Mouse (Mus musculus) lung, postnatal 36 days (tissue): Measurements from ENCODE around the gene Samd13.

Source experiments
- DNase-seq: peaks from one replicate; pipeline ENCODE4 v3.0.0; 2022; ENCODE audit warnings: mixed read lengths

Samd13 gene

DNA sequence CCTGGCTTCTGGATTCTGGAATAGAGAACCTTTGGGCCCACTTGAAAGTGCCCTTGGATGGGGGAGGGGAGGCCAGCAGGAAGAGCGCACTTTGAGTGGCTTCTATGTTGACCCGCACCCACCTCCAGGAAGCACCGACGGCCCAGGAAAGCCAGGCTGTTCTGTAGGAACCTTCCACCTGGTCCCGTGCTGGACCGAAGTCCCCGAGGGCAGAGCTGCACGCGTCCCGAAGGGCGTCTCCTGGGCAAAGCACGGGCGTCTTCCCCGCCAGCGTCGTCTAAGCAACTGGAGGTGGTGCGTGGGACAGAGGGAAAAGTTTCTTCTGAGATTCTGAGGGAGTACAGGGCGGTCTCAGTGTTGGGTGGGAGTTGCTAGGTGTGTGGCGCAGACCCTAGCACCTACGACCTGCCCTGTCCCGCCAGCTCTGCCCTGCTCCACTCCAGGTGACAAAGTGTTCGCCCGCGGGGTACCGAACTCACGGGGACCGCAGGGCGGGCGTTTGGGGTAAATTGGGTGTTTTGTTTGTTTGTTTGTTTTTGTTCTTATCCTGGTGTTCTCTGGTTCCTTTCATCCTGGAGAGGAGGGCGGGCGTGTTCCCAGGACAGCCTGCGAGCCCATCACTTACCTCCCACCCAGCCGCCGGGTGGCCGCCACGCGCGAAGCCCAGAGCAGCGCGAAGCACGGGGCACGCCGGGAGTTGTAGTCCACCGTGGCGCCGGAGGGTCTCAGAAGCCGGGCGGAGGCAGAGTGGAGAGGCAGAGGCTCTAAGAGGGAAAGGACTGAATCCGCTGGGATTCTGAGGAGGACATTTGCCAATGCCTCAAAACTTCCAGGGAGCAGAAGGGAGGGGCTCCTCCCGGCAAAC lies at the start of gene Samd13:
Gene Samd13, minus strand, starts transcription at position 782 of the 865 bp plus-strand sequence.
- DNase-seq, result peak; percentile 34

DNA sequence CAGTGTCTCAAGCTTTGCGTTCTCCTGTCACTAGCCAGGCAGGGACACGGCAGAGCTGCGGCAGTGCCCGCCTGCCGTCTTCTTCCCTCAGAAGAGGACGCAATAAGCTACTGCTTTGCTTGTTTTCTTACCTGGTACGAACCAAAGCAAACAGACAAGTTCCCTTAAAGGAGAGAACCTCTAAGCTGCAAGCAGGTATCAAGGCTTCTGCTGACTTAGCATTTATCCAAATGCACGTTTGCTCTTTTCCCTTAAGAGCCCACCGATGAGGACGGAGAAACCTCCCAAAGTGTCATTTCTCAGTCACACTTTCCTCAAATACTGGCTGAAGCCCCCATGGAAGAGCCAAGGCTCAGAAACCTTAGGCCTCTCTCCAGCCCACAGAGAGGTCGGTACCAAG lies 46.1 kb upstream of the Samd13 start:
- no peak for DNase-seq

DNA sequence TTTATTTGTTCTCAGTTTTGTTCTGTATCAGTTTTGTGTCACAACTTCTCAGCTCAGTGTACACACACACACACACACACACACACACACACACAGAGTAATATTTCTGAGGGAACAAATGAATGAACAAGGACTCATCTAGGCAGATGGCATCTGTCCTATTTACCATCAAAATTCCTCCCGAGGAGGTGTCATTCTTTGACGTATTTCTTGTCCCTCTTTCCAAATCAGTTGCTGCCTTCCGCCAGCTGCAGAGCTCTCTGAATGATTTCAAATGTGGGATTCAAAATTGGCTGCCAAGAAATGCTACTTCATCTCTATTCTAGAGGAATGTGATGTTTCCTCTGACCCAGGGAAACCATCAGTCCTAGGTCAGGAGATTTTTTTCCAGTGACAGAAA lies 37.6 kb upstream of the Samd13 start:
- DNase-seq, result no peak

DNA sequence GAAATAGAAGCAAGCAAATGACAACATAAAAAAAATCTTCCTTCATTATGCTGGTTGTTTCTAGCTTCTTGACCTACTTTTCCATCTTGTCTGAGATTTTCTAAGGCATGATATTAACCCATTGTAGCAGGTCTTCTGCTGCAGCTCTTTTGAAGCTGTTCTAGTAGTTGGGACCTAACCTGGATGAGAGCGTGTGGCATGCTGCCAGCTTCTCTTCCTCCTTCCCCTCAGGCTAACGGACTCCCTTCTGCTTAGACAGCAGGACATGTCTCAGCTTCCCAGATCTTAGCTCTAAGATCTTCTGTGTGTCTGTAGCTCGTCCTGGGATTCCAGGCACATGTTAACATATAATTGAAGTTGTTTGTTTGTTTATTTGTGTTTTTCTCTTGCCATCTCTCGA lies 34.3 kb upstream of the Samd13 start:
- no peak for DNase-seq

DNA sequence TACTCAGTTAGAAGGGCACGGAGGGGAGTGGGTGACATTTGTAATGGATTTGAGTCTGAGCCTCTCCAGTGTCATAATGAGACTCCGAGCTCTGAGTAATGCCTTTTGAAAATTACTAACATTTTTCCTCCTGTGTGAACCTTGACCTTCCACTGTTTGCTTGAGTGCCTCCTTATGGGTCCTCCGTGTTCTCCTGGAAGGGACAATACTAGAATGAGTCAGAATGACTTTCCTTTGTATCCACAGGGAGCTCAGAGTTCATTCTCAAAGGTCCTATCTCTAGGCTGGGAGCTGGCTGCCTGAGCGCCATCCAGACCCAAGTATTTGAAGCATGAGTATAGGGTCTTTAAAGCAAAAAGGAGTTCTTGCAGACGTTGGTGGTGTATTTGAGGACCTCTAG lies 32.9 kb upstream of the Samd13 start:
- no peak for DNase-seq

DNA sequence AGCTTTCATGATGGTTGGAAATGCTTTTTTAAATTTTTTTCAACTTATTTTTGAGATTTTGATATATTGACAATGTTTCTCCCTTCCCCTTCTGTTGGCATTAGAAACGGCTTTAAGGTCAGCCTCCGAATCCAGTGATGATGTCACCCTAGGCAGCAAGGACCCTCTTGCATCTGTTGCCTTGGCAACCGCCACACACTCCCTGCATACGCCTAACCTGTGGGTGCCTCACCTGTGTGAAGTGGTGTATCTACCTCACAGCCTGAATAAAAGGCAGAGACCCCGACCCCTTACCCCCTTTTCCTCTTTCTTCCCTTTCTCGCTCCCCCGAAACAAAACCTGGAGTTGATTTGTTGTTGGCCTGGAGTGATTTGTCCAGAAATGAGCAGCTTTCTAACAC lies 26.9 kb upstream of the Samd13 start:
- DNase-seq, result no peak

DNA sequence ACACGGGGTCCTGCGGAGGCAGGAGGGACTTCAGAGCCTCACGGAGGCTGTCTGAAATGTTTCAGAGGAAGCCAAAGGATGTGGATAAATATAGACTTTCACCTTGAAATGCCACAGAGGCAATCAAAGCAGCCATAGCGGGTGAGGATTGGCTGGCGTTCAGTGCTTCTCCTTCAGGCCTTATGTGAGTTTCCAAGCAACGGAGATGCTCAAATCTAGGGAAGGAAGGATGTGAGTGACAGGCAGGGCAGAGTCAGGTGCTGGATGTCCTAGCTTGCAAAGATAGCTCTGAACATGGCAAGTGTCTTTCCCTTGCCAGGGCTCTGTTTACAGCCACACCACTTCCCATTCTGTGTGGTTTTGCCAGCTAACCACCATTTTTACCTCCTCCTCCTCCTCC lies 26.2 kb upstream of the Samd13 start:
- DNase-seq, result no peak

DNA sequence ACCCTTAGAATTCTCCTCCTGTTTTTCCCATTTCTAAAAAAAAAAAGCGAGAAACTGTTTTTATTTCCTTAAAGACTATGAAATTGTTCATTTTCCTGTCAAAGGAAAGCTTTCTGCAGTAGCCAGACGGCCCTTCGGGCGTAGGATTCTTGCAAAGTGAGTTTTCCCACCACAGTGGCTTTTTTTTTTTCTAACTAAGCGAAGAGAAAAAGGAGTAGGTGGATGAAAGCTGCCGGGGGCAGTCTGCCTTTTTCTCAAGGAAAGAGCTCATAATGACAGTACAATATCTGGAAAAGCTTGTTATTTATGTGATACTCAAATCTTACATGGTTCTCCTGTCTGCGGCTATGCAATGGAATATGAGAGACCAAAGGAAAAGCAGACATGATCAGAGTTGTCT lies 25.7 kb upstream of the Samd13 start:
- DNase-seq, result no peak

DNA sequence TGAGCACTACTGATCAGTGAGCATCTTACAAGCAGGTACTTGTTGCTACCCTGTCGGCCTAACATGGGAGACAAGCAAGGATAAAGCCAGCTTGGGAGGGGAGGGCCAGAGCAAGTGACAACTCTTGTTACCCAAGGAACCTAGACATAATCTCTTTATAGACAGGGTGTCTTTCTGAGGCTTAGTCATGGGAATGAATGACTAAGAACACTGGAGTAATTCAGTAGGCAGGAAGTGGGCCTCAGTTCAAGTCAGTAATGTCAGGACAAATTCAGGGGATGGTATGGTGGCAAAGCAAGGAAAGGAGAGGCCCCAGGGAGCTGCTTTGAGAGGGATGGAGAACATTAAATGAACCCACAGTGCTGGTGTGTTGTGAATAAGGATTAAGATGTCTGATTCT lies 23.7 kb upstream of the Samd13 start:
- no peak for DNase-seq

DNA sequence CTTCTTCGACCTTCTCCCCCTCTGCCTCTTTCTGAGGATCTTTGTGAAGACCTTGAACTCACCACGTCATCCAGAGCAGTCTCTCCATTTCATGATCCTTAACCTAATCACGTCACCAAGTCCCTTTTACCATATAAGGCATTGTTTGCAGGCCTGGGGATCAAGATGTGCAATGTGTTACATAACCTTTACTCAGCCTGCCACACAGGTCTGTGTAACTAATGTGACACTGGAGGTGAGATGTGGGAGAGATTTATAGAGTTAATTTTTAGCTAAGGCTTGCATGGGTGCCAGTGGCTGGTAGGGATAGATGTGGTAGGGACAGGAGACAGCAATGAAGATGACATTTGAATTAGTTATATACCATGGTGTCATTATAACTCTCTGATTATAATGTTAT lies 23.0 kb upstream of the Samd13 start:
- DNase-seq, result no peak

DNA sequence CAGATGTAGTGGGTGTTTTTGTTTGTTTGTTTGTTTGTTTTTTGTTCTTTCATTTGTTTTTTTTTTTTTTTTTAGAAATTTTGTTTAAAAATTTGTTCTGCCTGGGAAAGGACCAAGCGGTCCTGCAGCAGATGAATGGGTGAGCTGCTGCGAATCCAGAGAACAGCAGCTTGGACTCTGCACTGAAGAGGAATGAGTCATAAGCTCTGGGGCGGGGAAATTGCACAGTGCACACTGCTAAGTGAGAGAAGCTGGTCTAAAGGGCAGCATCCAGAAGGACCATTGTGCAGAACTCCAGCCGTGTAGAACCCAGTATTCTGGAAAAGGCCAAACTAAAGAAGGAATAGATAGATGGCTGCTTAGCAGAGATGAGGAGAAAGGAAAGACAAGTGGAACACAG lies 18.7 kb upstream of the Samd13 start:
- DNase-seq, result no peak

DNA sequence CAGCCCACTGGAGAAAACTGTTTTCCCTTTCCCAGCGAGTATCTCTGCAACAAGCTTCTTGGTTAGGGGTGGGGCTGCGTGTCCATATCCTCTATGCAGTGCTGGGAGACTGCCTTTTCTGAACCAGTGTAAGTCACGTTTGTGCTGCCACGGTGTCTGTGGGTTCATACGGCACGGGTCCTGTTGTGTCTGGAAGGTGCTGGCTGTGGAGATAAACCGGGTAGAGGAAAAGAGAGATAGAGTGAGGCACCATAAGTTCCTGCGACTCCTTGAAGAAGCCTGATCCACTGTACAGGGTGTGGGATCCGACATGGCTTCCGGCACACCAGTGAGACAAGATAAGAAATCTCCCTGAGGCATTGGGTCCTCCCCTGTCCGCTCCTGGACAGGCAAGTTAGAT lies 14.7 kb upstream of the Samd13 start:
- no peak for DNase-seq

DNA sequence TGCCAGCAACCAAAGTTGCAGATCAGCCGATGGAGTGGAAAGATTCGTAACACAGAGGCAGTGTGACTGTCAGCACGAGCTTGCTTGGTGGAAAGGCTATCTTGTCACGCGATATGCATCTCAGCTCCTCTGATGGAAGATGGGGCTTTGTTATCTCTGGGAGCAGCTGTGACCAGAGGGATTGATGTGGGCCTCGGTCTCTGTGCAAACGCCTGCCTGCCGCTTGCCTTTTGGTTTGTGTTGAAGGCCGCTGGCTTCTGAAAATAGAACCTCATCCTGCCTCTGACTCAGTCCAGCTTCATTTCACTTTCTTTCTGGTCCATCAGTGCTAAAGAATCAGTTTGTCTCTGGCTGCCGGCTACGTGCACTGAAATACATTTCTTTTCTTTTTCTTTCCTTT lies 13.6 kb upstream of the Samd13 start:
- DNase-seq, result no peak

DNA sequence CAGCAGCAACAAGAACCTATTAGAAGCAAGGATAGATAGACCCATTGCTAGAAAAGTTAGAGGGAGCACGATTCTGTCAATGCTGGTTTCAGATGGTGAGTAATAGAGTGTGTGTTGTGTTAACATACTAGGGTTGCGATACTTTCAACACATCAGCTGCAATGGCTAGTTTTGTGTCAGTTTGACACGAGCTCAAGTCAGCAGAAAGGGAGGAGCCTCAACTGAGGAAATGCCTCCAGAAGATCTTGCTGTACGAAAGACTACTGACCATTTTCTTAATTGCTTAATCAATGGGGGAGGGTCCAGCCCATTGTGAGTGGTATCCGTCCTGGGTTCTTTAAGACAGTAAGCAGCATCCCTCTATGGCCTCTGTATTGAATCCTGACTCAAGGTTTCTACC lies 7.2 kb upstream of the Samd13 start:
- DNase-seq, result no peak

DNA sequence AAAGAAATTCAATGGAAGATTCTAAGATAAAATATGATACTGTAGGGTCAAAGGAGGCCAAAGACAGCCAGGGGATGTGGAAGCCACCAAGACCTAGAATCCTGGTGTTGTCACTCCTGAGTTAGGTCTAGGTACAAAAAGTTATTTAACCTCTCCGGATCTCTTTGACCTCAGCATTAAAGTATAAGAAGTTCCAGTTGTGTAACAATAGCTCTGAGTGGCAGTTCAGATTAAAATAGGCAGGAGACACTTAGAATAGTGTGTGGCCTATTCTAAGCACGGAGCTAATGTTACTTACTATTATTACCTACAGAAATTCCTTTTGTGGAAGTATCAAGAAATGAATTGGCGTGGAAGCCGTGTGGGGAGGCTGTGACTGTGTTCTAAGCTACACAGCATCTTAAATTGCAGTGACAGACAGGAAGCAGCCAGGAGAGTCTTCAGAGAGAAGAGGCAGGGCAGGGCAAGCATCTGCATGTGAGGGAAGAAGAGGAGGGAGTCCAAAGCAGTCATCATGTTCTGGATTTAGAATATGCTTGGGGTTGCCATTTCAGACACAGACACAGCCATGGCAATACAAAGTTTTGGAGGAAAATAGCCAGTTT lies 1.8 kb upstream of the Samd13 start:
- DNase-seq, result no peak

DNA sequence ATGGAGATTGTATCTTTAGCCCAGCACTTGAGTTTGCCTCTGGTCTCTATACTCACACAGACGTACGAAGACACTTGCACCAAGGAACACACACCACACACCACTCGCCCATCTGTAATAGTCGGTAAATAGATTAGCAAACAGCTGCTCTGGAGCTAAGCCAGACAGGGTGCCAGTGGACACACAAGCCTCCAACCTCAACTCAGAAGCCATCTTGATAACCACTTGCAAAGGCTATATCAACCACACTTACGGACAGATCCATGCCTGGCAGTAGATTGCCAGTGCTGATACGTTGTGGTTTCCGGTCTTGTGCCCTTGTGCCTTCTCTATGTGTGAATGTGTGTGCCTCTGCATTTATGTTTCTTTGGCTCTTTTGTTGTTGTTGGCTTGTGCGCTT lies 1.0 kb upstream of the Samd13 start:
- DNase-seq, result no peak

DNA sequence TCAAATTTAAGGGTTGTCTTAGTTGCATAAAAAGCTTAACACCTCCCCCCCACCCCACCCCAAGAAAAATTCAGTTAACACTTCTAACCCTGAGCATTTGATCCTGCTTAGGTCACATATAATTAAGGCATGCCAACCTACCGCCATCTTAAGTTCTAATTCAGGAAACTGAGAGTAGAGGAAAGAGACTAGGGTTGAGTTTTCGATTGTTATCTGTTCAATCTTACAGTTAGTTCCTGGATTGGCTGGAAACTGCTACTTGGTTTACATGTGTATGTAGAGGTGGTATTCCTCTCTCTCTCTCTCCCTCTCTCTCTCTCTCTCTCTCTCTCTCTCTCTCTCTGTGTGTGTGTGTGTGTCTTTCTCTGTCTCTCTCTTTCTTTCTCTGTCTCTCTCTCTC lies 2.3 kb downstream of the Samd13 start:
- no peak for DNase-seq

DNA sequence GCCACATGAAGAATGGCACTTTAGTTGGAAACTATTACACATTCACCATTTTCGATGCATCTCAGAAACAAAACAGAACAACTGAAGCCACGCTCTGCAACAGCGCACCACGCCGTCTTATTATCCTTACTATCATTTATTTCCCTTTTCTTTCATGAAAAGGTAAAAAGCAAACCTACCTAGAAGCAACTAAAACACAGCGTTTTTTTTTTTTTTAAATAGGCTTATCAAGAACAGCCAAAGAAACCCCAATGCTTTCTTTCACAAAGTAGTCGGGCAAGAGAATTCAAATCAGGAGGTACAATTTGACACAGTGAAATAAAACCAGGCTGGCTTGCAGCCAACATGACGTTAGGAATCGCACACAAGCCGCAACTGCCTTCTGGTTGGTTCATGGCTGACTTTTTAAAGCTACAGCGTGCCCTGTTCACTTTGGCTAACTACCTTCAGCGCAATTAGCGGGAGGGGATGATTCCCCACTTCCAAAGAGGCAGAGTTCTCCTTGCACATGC lies 3.2 kb downstream of the Samd13 start:
- DNase-seq, result peak; percentile 54

DNA sequence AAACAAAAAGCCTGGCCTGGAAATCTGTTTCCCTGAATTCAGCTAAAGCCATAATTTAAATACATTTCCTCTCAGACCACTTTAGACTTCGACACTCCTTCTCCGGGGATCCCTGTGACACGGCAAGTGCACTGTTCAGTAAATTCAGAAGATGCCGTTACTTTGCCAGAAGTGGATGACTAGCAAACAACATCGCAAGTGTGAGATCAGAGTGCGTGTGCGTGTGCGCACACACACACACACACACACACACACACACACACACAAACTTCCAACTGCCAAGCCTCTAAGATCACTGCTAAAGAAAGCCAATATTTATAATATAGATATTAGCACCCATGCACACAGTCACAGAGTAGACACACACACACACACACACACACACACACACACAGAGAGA lies 3.7 kb downstream of the Samd13 start:
- DNase-seq, result no peak

DNA sequence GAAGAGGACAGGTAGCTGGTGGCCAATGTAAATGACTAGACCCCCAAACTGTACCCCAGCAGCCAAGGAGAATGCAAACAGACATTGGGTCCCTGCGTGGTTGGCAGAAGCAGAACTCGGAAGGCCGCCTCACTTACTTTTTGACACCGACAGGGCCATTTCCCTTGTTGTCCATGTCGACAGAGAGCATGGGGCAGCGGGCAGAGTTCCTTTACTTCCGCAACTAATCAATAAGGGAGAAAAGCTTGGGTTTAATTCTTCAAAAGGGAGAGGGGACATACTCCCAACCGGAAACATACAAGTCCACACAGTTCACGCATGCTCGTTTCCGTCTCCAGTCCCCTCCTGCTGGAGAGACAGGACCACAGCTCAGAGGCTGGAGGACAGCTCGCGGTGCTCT lies 4.8 kb downstream of the Samd13 start:
- DNase-seq, result no peak

DNA sequence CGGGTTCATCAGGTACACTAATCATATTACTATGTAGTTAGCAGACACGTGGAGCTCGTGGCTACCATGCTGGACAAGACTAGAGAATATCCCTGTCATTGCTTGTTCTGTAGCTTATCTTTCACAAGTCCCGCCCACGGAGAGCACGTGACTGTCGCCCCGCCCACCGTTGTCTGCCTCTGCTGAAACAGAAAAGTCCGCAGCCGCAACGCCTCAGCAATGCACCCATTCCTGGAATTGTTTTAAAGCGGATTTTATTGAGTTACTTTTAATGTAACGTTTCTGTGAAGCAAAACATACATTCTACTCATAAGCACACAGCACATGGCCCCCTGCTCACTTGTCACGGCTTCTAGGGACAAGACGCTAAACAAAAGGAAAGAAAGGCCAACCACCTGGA lies 5.7 kb downstream of the Samd13 start:
- no peak for DNase-seq

DNA sequence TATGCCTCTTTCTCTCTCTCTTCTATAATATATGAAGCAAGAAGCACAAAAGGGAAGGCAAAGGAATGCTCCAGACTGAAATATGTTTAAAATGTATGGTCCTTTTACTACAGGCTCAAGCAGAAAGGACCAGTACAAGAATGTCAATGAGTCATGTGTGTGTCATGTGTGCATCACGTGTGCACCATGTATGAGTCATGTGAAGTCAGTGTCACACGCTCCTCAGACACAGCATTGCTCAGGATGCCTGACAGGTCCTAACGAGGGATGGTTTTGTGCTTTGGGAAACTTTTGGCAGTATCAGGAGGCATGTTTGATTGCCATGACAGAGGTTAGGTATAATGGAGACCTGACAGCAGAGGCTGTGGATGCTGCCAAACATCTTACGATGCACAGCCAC lies 9.2 kb downstream of the Samd13 start:
- no peak for DNase-seq

DNA sequence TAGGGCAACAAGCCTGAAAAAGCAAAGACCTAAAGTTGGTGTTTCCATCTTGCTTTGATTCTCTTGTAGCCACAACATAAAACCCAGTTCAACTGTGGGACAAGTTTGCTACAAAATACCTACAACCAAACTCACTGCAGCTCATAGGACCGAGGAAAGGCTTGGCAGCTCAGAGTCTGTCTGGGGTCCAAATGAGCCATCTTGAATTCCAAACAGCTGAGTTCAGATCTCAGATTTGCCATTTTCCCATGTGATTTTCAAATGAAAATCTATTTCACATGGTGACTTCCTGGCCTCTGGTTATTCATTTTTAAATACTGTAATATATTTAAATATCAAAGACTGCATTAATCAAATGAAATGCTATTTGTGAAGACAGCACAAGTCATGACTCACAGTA lies 10.3 kb downstream of the Samd13 start:
- no peak for DNase-seq

DNA sequence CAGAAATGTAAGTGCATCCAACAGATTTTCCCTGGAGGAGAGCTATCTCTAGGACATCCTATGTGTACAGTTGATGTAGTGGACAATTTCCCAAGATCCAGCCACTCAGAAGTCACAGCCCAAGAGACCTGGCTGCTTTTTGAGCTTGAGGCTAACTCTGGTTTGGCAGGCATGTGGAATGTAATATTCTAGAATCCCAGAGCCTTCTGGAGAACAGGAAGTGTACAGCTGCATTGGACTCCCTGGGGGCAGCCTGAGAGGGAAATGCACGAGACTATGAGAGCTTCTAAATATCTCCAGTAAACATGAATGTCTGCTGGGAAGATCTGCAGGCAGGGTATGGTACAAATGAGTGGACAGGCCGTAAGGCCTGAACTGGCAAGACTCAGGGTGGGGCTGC lies 14.3 kb downstream of the Samd13 start:
- no peak for DNase-seq

DNA sequence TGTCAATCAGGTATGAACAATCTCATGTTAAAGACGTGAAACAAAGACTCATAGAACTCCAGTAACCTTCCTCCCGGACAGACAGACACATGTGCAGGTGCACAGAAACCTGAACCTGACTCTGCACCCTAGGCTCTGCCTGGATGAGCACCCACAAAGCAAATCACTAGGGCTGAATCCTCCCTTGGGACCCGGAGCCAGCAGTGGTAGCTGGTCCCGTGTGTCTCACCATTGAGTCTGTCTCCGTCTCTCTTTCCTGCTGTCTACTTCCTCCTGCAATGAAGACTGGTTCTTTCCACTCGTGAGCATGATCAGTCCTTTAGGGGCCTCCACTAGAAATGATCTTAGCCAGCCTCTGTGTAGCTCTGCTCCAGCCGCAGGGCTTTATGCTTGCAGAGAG lies 23.5 kb downstream of the Samd13 start:
- DNase-seq, result no peak
